Mouse (Mus musculus): ENCODE results near the gene Slc22a21. TPM values are rescaled to one million over a fixed set of nuclear protein-coding genes. Genes with fewer than 3 reads are reported as not detected.
A peak's percentile ranks its signal among the peaks of the same experiment; 100 is the strongest.
"Not testable (repeated sequence)": the region's sequence is repeated elsewhere in the genome, so short reads cannot be mapped to it uniquely, and the experiment has no call there.

Gene Slc22a21
- total RNA-seq, 2 experiments from 2014 or later: 1.7 to 2.5 TPM

GRCm38 (mm10) chr11:54002761-54003717, 22.9 kb upstream of the Slc22a21 start:
- DNase-seq: peak; percentile 75 to 79

DNA sequence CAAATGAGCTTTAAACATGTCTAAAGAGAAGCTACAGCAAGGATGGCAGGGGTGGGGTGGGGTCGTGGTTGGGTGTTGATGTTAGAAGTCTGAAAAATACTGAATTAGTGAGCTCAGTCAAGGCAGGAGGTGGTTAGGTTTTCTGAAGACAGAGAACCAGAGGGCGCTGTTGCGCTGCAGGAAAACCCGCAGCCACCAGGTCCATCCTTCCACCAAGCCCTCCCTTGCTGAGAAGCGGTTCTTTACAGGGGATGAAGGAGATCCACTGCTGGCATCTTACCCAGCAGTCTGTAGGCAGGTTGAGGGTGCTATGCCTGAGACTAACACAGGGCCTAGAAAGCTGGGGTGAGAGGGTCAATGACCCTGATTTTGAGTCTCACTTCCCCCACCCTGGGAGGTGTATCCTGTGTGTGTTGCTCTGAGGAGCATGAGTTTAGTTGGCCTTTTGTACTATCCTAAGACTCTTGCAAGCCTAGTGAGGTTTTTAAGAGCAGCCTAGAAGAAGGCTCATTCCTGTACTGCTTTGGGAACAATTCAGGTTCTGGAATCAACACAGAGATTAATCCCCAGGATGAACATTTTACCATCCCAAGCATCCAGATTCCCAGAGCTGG, 22.1 kb upstream of the Slc22a21 start:
- peak; percentile 67 to 76 for DNase-seq
- intact Hi-C loops (cut with DNase I): loop anchor here (1.0 to 5.0 kb wide), 4 partner anchors 52 to 255 kb away; no protein-coding TSS in a partner anchor

More at GRCm38 (mm10) chr11:54002761-54003717, 22.9 kb upstream of the Slc22a21 start:
- intact Hi-C loops (cut with DNase I): loop anchor here (1.0 to 5.0 kb wide), 4 partner anchors 51 to 254 kb away; no protein-coding TSS in a partner anchor

DNA sequence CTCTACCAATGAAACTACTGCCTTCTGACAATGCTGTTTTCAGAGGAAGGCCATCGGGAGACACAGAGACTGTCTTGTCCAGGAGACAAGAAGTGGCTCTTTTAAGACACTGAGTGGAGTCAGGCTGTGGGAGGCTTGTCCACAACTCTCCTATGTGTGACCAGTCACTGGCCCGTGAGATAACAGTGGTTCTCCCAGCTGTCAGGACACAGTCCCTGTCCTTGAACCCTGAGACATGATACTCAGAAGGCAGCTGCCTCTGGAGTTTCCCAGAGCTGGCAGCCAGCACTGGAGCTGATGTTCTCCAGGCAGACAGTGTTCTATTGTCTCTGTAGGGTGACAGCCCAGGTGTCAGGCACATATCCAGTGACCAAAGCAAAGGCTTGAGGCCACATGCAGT, 17.5 kb upstream of the Slc22a21 start:
- DNase-seq: no peak
- intact Hi-C loops (cut with DNase I): no loop called here

- intact Hi-C loops (cut with DNase I): no loop called here
- DNase-seq: no peak
Observed at GRCm38 (mm10) chr11:53992264-53992663, 12.1 kb upstream of the Slc22a21 start.

- no peak for DNase-seq
- intact Hi-C loops (cut with DNase I): loop anchor here (5.0 kb wide), 1 partner anchor 57 kb away; no protein-coding TSS in a partner anchor
Observed at GRCm38 (mm10) chr11:53989232-53989631, 9.1 kb upstream of the Slc22a21 start.

- intact Hi-C loops (cut with DNase I): loop anchor here (5.0 kb wide), 1 partner anchor 56 kb away; no protein-coding TSS in a partner anchor
- DNase-seq: no peak
Observed at GRCm38 (mm10) chr11:53988081-53988480, 7.9 kb upstream of the Slc22a21 start.

DNA sequence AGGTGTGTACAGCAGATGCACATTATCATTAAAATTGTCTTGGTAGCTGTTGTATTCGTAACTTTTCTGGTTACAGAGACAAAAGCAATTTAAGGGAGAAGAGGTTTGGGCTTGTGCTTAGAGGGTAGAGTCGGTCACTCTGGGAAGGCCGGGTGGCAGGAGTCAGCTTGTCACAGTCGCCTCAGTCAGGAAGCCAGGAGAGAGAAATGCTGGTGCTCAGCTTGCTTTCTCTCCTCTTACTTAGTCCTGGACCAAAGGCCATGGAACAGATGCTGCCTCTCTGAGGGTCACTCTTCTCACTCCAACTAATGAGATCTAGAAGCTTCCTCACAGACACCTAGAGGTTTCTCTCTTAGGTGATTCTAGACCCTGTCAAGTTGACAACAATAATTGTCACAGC, 1.3 kb upstream of the Slc22a21 start:
- no peak for DNase-seq
- intact Hi-C loops (cut with DNase I): no loop called here

DNA sequence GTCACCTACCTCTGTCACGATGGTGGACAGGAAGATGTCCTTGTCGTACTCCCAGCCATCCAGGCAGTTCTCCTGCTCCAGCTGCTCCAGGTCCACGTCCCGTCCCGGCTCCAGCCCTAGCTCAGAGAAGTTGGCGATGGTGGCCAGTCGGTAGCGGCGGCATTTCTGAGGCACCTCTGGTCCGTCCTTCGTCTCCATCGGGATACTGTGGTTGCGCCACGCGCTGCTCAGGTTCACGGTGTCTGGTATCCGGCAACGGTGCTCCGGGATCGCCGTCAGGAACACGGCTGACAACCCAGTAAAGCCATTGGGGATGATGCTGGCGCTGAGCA, 710 bp downstream of the Slc22a21 start:
- DNase-seq; intact Hi-C loops (cut with DNase I): not testable (repeated sequence)

GRCm38 (mm10) chr11:53977672-53978071, 2.5 kb downstream of the Slc22a21 start:
- intact Hi-C loops (cut with DNase I): no loop called here
- no peak for DNase-seq

DNA sequence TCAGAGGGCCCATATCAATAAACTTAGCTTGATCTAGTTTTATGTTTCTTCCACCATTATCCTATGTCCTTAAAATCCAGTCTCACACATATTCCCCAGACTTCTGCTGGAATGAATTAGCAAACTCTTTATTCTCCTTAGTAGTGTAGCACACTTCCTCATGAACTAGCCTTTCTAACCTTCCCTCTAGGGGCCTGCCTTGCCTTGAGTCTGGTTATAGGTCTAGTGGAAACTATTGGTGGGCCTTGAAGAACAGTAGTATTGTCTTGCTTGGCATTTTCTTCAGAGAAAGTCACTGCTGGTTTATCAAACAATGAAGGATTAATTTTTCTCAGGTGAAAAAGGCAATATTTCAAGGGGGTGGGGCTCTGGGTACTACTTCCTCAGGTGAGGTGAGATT, 4.6 kb downstream of the Slc22a21 start:
- intact Hi-C loops (cut with DNase I): no loop called here

GRCm38 (mm10) chr11:53958984-53959383, 21.1 kb downstream of the Slc22a21 start:
- no peak for DNase-seq
- intact Hi-C loops (cut with DNase I): no loop called here

More for the DNA sequence above, 4.6 kb downstream of the Slc22a21 start:
- DNase-seq: no peak

DNA sequence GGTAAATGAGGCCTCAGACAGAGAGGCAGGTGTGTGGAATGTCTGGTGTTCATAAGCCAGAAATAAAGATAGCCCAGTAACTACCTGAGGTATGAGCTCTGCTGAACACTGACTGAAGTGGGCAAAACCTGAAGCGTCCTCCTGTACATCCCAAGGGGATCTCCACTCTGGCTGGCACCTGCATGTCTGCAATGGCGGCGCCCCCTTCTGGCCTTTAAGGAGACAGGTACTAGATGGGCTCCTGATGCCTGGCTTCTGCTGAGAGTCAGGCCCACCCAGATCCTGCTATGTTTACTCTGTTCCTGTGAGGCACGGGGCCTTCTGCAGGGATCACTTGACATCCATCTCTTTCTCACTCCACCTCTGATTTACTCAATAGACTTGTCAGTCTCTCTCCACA, 22.0 kb downstream of the Slc22a21 start:
- intact Hi-C loops (cut with DNase I): not testable (repeated sequence)
- peak; percentile 9 to 26 for DNase-seq

GRCm38 (mm10) chr11:53956636-53957035, 23.5 kb downstream of the Slc22a21 start:
- DNase-seq: no peak
- intact Hi-C loops (cut with DNase I): no loop called here

GRCm38 (mm10) chr11:53954653-53955052, 25.5 kb downstream of the Slc22a21 start:
- intact Hi-C loops (cut with DNase I): no loop called here
- no peak for DNase-seq

DNA sequence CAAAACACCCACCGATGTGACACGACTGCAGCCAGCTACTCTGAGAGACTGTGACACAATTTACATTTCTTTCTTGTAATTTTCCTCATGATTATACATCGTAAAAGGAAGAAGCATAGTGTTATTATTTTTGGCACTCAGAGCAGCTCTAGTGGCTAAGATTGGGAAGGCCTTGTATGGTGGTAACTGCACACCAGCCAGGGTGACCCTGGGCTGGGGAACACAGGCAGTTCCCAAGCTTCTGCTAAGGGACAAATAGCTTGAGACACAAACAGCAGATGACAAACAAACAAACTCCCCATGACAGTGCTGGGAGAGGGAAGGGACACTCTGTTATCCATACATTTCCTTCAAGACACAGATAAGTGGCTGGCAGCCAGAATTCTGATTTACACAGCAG, 30.0 kb downstream of the Slc22a21 start:
- intact Hi-C loops (cut with DNase I); DNase-seq: not testable (repeated sequence)

DNA sequence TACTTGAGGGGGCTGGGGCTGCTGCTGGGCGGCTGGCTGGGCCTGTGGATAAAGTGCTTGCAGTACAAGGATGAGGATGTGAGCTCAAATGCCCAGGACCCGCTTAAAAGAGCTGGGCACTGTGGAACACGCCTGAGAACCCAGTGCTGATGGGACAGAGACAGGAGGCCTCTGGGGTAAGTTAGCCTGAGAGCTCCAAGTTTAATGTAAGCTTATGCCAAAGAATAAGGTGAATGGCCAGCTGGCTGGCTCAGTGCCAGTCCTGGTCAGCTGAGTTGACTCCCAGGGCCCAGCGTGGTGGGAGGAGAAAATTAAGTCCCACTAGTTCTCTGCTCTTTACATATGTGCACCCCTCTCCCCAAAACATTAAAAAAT, 48.2 kb downstream of the Slc22a21 start:
- intact Hi-C loops (cut with DNase I): loop anchor here (2.0 to 5.0 kb wide), 4 partner anchors 55 to 325 kb away; no protein-coding TSS in a partner anchor
- not testable (repeated sequence) for DNase-seq

DNA sequence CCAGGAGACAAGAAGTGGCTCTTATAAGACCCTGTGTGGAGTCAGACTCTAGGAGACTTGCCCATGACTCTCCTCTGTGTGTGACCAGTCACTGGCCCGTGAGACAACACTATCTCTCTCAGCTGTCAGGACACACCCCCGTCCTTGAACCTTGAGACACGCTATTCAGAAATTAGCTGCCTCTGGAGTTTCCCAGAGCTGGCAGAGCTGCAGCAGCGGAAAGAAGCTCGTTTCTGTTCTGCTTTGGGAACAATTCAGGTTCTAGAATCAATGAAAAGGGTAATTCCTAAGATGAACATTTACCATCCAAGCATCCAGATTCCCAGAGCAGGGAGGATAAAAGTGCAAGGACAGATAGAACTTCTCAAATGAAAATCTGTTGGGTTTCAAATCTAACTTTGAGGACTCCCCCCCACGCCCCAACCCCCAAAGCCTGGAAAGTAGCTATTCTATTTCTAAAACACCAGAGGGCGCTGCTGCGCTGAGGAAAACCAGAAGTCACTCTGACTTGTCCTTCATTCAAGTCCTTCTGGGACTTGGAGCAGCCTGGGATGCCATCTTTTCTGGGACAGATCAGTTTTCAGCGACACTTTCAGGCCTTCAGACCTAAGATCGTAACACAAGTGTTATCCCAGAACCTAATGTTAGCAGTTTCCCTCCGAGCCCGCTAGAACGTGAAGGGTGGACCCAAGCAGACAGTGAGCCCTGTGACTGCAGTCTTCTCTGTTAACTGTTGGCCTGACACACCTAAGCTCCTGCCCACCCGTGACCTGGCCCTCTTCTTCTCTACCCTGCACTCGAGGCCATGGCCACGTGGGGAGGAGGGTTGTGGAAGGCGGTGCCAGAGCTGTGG, 48.8 kb downstream of the Slc22a21 start:
- peak; percentile 63 to 77 for DNase-seq
- intact Hi-C loops (cut with DNase I): loop anchor here (2.0 to 5.0 kb wide), 4 partner anchors 56 to 325 kb away; no protein-coding TSS in a partner anchor

GRCm38 (mm10) chr11:53929741-53930140, 50.4 kb downstream of the Slc22a21 start:
- DNase-seq: no peak
- intact Hi-C loops (cut with DNase I): loop anchor here (2.0 to 5.0 kb wide), 4 partner anchors 58 to 327 kb away; no protein-coding TSS in a partner anchor

GRCm38 (mm10) chr11:53928585-53928984, 51.5 kb downstream of the Slc22a21 start:
- intact Hi-C loops (cut with DNase I): no loop called here
- no peak for DNase-seq

DNA sequence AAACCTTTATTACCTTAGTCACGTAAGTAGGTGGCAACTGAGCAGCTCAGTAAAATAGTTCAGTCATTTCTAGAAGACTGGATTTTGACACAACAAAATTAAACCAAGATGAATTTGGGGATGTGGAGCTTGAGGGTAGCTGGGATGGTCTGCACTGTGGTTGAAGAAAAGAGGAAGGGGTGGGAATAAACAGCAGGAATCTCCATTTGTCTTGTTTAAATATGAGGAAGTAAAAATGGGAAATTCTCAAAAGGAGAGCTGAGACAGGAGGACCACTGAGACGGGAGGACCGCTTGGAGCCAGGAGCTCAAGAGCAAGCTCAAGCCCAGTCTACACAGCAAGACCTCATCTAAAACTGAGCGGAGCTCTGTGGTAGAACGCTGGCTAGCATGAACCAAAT, 53.8 kb downstream of the Slc22a21 start:
- intact Hi-C loops (cut with DNase I): no loop called here
- no peak for DNase-seq

Measured in heart, postnatal 14 days (tissue).